Mouse (Mus musculus): ENCODE measurements at regions not wholly inside any gene's neighbourhood (a gene's known extent, or its start where the extent isn't known, plus 50 kb on each side); places are given as distances from the start of the nearest gene placed in this dataset.
A peak's percentile ranks its signal among the peaks of the same experiment; 100 is the strongest.

DNA sequence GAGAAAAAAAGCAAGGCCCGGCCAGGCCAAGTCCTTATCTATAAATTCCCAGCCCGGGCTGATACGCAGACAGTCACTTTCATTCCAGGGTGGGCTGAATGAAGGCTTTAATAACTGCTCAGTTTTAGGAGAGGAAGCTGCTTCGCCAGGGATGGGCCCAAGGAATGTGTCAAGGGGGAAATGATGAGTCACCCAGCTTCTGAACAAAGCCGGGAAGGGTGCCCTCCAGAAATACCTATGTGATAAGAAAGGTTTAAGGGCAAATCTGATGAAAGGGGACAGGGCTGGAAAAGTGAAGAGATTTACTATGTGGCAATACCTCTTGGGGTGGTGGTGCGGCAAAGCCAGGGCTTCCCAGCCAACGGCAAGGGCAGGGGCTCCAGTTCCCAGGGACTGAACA is 145.6 kb downstream of the Samd5 start:
- peak in 1 of 2 experiments; percentile 15 for DNase-seq
- intact Hi-C loops (cut with DNase I) = no loop called here
- Histone ChIP-seq H3K4me1 (ENCODE audit: control insufficient read depth, insufficient read depth, low read length) (peaks cover 3% of the 10 kb centered on the region), H3K9ac (ENCODE audit: low read depth, low read length) (no peak overlapping the region), H3K79me2 (replicated peaks; ENCODE audit: control insufficient read depth, insufficient read depth, low read length) (no peaks in the 10 kb centered on the region), H3K36me3 (ENCODE audit: control insufficient read depth, insufficient read depth, low read length) (no peaks in the 10 kb centered on the region), H3K4me3 (no peak overlapping the region), H3K27ac (peak overlapping the region; percentile 59), H3K27me3 (ENCODE audit: control insufficient read depth, insufficient read depth, low read length) (no peaks in the 10 kb centered on the region)
- TF ChIP-seq EP300 (IDR thresholded peaks at IDR 0.05; ENCODE audit: insufficient read depth, low read depth, low read length) (0 out of 2 replicates have a peak, but pooled peaks have one; percentile 26), CTCF (IDR thresholded peaks at IDR 0.05) (no peak), POLR2A (IDR thresholded peaks at IDR 0.05; ENCODE audit: insufficient read depth, low read depth, low read length) (no peak)
- 24% methylated on average over 7 of the region's 7 CpGs for WGBS

DNA sequence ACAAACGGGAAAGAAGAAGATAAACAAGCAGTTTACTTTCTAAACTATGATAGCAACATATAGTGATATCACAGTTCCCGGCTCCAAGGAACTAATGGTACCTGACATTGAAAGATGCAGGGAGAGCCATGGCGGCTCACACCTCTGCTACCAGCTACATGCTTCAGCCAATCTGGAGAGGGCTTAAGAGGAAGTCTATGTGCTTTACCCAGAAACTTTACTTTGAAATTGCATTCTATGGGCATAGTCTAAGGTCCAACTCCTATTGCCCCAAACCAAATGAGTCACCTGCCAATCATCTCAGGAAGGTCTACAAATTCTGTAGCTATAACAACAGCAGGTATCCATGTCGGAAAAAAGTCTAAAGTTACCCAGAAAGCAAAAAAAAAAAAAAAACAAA is 146.9 kb downstream of the Samd5 start:
- H3K27me3 ChIP-seq (ENCODE audit: control insufficient read depth, insufficient read depth, low read length) = no peaks in the 10 kb centered on the region
- no peak overlapping the region for H3K9ac ChIP-seq (ENCODE audit: low read depth, low read length)
- no peak overlapping the region for H3K4me3 ChIP-seq
- DNase-seq = no peak
- H3K27ac ChIP-seq = no peak overlapping the region
- H3K4me1 ChIP-seq (ENCODE audit: control insufficient read depth, insufficient read depth, low read length) = peaks cover 3% of the 10 kb centered on the region
- TF ChIP-seq POLR2A (IDR thresholded peaks at IDR 0.05; ENCODE audit: insufficient read depth, low read depth, low read length) = no peak
- no peak for TF ChIP-seq EP300 (IDR thresholded peaks at IDR 0.05; ENCODE audit: insufficient read depth, low read depth, low read length)
- TF ChIP-seq CTCF (IDR thresholded peaks at IDR 0.05) = no peak
- intact Hi-C loops (cut with DNase I) = no loop called here
- WGBS = 75% methylated on average over 4 of the region's 4 CpGs
- no peaks in the 10 kb centered on the region for H3K79me2 ChIP-seq (replicated peaks; ENCODE audit: control insufficient read depth, insufficient read depth, low read length)
- no peaks in the 10 kb centered on the region for H3K36me3 ChIP-seq (ENCODE audit: control insufficient read depth, insufficient read depth, low read length)

DNA sequence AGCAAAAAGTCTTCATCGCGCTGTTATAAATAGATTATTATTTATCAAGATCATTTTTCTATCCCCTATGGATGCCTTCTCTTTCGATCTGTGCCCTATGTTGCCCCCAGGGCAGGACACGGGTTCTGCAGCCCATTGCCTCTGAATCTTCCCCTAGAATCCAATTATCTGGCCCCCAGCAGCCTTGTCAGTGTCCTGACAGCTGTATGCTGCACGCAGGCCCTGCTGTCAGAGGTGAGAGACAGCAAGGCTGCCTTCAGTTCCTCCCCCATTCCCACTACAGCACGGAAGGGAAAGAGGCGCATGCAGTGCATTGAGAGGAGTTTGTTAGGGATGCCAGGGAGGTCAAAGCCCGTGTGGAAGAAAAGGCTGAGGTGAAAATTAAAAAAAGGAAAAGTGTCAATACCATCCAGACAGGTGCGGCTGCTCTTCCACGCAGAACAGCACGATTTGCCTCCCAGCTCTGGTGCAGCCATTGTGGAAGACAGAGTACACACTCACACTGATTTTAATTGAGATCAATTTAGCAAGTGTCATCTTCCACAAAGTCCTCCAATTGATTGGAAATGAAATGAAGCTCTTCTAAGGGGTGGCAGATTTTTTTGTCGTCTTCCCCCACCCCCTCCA is 165.1 kb downstream of the Samd5 start:
- 64% methylated on average over 12 of the region's 12 CpGs for WGBS
- Histone ChIP-seq H3K9ac (ENCODE audit: low read depth, low read length) (no peak overlapping the region), H3K4me1 (ENCODE audit: control insufficient read depth, insufficient read depth, low read length) (no peaks in the 10 kb centered on the region), H3K27ac (no peak overlapping the region), H3K79me2 (replicated peaks; ENCODE audit: control insufficient read depth, insufficient read depth, low read length) (no peaks in the 10 kb centered on the region), H3K27me3 (ENCODE audit: control insufficient read depth, insufficient read depth, low read length) (no peaks in the 10 kb centered on the region), H3K4me3 (no peak overlapping the region), H3K36me3 (ENCODE audit: control insufficient read depth, insufficient read depth, low read length) (no peaks in the 10 kb centered on the region)
- intact Hi-C loops (cut with DNase I) = loop anchor here (5.0 kb wide), 1 partner anchor 48 kb away; no protein-coding TSS in a partner anchor
- no peak for TF ChIP-seq EP300 (IDR thresholded peaks at IDR 0.05; ENCODE audit: insufficient read depth, low read depth, low read length)
- TF ChIP-seq CTCF (IDR thresholded peaks at IDR 0.05) = no peak
- no peak for TF ChIP-seq POLR2A (IDR thresholded peaks at IDR 0.05; ENCODE audit: insufficient read depth, low read depth, low read length)
- no peak for DNase-seq

DNA sequence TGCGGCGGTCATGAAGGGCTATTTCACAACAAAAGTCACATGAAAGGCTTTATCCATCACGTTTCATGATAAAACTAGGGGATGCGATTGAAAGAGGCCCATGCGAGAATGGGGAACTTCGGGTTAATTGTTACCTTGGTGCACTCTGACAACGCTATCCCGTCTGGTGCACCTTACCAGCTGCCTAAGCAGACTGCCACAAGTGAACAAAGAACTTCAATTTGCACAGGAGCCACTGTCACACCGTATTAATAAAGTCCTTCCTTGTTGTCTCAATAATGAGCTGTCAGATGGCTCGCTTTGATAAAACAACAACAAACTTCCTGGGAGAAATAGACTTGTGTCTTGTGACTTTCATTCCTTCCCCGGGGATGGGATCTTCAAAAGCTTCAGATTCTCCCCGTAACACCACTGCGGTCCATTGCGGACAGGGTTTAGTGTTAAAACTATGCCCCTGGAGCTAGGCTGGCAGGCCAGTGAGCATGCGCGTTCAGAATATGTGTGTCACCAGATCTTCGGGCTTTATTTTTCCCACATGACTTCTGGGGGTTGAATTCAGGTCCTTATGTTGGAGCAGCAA is 165.8 kb downstream of the Samd5 start:
- no peak overlapping the region for H3K9ac ChIP-seq (ENCODE audit: low read depth, low read length)
- intact Hi-C loops (cut with DNase I) = no loop called here
- H3K79me2 ChIP-seq (replicated peaks; ENCODE audit: control insufficient read depth, insufficient read depth, low read length) = no peaks in the 10 kb centered on the region
- DNase-seq = no peak
- TF ChIP-seq CTCF (IDR thresholded peaks at IDR 0.05) = no peak
- TF ChIP-seq EP300 (IDR thresholded peaks at IDR 0.05; ENCODE audit: insufficient read depth, low read depth, low read length) = no peak
- no peak for TF ChIP-seq POLR2A (IDR thresholded peaks at IDR 0.05; ENCODE audit: insufficient read depth, low read depth, low read length)
- no peaks in the 10 kb centered on the region for H3K27me3 ChIP-seq (ENCODE audit: control insufficient read depth, insufficient read depth, low read length)
- no peaks in the 10 kb centered on the region for H3K4me1 ChIP-seq (ENCODE audit: control insufficient read depth, insufficient read depth, low read length)
- H3K36me3 ChIP-seq (ENCODE audit: control insufficient read depth, insufficient read depth, low read length) = no peaks in the 10 kb centered on the region
- no peak overlapping the region for H3K4me3 ChIP-seq
- WGBS = 89% methylated on average over 17 of the region's 17 CpGs
- H3K27ac ChIP-seq = no peak overlapping the region

DNA sequence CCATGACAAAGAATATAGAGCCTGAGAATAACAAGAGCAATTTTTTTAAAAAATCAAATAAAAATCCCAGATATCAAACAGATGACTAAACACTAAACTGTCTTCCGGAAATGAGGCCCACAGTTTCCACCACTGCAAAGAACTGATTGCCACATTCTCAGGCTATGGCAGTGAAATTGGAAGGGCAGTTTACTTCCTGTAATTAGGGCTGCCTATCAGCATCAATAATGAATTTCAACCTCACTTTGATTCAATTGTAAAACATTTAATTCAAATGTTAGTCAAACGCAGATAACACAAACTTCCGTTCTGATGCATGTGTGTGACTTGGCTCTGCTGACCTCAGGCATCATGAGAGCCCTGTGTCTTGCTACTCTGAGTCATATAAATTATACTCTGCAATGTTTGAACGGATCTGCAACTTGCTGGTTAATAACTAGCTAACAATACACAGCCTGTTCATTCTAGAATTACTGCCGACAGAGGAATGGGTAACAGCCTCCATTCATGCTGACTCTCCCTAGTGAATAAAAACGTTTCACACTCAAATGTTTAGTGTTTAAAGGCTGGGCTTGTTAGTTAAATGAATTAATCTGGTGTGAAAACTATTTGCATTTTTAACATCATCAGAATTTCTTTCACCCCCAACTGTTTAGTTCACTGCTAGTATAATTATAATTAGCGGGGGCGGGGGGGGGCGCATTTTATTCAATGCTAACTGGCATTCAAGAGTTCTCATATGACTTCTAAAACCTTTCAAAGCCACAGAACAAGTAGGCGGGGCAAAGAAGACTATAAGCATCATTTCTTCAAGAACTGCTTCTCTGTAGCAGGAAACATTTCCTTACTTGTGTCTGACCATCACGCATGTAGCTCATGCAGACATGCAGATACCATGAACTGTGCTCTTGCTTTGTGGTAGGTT is 171.2 kb downstream of the Samd5 start:
- no peak for DNase-seq
- Histone ChIP-seq H3K9ac (ENCODE audit: low read depth, low read length) (no peak overlapping the region), H3K36me3 (ENCODE audit: control insufficient read depth, insufficient read depth, low read length) (no peaks in the 10 kb centered on the region; the same call in 1 of the 2 replicates), H3K4me1 (ENCODE audit: control insufficient read depth, insufficient read depth, low read length) (peaks cover 8% of the 10 kb centered on the region), H3K4me3 (no peak overlapping the region), H3K79me2 (replicated peaks; ENCODE audit: control insufficient read depth, insufficient read depth, low read length) (no peaks in the 10 kb centered on the region), H3K27ac (no peak overlapping the region; the same call in 1 of the 2 replicates), H3K27me3 (ENCODE audit: control insufficient read depth, insufficient read depth, low read length) (no peaks in the 10 kb centered on the region)
- intact Hi-C loops (cut with DNase I) = no loop called here
- 65% methylated on average over 11 of the region's 11 CpGs for WGBS
- no peak for TF ChIP-seq EP300 (IDR thresholded peaks at IDR 0.05; ENCODE audit: insufficient read depth, low read depth, low read length)
- no peak for TF ChIP-seq CTCF (IDR thresholded peaks at IDR 0.05)
- no peak for TF ChIP-seq POLR2A (IDR thresholded peaks at IDR 0.05; ENCODE audit: insufficient read depth, low read depth, low read length)

Data from heart, adult 2 months (tissue).